Mouse (Mus musculus) CD8-positive naive resting alpha-beta T cell, adult 2 months (primary cell): ENCODE measurements around the gene Ppfia3.

Experiments used
- DNase-seq, 2 experiments: peaks; one replicate each; pipeline ENCODE4 v3.0.0; 2022; ENCODE audit warnings: low read depth in 2 of 2, low spot score in 2 of 2

The Ppfia3 gene

DNA sequence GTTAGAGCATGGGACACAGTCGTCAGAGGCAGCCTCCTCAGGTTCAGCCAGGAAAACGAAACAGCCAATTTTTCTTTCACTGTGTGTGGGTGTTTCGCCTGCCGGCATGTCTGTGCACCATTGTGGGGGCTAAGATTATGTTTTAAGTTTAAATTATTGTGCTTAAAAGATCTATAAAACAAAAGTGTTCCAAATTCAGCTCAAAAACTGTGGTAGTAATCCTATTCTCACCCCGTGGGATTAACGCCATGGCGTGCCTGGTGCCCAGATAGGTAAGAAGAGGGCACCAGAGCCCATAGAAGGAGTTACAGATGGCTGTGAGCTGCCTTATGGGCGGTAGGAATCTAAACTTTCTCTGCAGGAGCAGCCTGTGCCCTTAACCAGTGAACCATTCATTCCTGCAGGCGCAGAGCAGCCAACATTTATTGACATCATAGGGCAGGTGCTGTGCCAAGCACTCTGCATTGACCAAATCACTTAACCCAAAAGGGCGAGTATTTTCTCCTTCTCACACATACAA lies 51.6 kb downstream of the Ppfia3 start:
- no peak for DNase-seq

DNA sequence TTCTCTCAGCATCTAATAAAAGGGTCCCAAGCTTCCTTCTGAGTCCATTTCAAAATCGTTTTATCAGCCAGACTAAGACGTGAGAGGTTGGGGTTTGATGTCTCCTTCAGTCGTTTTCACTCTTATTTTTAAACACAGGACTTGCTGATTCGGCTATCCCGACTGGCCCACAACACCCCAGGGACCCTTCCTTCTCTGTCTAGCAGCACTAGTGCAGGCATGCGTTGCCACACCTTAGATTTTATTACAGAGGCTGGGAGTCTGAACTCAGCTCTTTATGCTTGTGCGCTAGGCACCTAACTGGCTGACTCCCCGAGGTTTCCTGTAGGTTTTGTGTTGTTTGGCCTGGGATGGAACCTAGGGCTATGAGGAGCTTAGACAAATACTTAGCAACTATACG lies 53.3 kb downstream of the Ppfia3 start:
- DNase-seq: no peak

DNA sequence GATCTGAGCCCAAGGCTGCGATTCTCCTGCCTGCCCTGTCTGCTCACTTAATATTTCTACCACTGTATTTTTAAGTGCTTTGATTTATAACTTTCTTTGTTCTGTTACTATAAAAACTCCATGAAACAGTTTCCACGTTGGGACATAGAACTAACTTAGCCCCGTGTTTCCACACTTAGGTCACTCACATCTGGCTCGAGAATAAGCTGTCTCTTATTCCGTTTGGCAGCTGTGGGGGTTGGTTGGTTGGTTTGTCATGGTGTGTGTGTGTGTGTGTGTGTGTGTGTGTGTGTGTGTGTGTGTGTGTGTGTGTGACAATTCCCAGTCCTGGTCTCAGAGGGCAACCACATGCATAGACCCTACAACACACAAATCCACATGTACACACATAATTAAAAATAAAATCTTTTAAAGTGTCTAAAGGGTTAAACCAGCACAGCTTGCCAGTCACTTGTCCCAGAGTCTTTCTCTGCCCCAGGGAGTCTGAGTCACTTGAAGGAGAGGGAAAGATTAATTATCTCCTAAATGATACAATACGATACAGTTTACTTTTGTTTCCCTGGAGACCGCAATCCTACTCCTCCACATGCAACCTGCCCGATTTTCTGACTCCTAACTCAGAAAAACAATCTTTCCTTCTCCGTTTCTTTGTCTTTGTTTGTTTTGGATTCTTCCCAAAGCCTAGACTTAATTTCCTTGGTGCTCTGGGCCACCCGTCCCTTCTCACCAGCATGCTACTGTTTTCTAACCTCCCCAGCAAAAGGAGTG lies 53.9 kb downstream of the Ppfia3 start:
- DNase-seq: no peak

DNA sequence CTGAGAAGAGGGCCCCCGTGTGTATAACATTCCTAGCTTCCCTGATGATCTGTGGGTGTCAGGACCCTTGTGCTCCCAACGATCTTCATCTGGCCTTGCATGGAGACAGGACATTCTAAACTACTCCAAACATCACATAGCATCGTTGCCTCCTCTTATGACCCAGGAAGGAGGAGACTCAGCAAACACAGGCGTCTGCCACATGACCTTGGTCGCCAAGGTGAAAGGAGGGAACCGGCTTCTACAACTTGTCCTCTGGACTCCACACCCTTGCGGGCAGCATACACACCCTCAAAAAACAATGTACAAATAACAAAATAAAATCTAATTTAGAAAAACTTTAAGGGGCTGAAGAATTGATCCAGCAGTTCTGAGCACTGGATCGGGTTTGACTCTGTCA lies 54.8 kb downstream of the Ppfia3 start:
- DNase-seq: no peak

DNA sequence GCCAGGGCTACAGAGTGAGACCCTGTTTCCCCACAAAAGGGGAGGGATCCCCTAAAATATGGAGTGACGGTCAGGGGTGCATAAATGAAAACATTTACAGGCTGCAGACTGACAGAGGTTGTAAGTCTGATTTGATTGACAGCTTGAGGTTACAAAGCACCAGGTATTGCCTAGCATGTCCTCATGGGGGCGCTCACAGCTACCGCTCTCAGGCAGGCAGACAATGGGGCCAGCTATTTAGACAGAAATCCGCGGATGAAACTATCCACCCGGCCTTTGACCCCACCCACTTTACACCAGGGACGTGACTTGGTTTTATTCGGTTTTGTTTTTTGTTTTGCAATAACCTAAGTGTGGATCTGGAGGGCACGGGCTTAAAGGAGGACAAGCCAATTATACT lies 57.4 kb downstream of the Ppfia3 start:
- peak; percentile 32 to 65 for DNase-seq

DNA sequence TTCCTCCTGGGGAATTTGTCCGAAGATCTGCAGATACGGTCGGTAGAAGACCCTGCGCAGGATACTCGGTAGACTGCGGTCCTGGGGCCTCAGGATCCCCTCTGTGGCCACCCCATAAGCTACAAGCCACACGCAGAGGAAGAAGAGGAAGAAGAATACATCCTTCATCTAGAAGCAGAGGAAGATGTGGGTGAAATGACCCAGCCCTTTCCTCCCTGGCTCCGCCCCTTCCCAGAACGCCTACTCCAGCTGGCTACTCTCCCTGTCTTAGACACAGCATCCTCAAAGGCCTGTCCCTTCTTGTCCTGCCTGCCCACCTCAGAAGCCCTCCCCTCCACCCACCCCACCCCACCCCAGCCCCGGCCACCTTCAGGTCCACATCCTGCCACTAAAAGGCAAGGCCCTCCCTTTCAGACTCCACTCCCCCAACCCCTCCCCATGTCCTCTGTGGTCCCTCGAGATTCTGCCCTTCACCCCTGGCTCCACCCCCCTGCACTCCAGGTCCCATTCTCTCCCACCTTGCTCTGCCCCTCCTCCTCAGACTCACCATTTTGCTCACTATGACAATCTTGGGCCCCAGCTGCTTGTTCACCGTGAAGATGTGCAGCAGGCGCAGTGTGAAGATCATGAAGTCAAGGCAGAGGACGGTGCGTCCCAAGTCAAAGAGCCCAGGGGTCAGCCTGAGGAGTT lies 58.1 kb downstream of the Ppfia3 start:
- no peak for DNase-seq

DNA sequence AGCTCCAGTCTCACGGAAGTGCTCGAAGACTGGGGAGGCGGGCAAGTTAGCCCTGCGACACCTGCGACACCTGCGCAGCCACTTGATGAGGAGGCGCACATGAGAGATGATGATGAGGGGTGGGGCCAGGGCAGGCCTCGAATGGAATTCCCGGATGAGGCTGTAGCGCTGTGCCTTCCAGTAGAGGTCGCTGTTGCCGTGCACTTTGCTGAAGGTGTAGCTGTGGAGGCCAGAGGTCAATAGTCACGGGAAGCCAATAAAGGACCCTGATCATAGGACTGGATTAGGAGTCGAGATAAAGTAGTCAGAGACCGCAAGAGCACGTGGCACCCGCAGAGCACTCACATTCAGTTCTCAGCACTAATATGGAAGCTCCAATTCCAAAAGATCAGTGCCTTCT lies 61.5 kb downstream of the Ppfia3 start:
- peak in 1 of 2 experiments; percentile 16 for DNase-seq

DNA sequence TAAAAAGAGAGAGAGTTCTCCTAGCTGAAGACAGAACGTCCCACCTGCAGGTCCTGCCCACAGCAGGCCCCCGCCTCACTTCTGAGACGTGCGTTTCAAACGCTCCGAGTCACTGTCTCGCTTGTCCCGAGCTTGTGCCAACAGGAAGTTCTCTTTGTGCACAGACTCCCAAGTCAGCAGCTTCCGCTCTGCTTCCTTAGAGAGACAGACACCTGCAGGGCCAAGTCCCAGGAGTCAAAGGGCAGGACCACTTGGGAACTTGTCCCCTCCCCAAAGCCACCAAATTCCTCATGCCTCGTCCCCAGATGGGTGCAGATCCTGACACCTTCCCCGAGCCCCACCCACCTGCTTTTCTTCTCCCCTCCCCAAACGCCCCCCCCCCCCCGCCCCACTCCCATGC lies 62.0 kb downstream of the Ppfia3 start:
- no peak for DNase-seq

DNA sequence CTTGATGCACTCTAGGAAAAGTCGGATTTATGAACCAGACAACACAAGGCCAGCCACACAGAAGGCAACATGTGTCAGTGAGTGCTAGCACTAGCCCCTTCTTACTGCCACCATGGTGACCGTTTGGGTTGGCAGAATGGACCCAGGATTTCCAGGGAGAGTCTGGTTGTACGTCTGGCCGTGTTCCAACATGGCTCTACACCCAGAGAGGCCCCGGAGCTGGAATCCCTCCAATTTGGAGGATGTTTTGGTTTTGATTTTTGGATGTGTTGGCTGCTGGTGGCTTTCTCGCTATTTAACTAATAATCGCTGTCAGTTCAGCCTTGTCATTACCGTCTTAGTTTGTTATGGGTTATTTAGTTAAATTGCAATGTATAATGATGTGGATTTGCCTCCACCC lies 64.2 kb downstream of the Ppfia3 start:
- DNase-seq: no peak

DNA sequence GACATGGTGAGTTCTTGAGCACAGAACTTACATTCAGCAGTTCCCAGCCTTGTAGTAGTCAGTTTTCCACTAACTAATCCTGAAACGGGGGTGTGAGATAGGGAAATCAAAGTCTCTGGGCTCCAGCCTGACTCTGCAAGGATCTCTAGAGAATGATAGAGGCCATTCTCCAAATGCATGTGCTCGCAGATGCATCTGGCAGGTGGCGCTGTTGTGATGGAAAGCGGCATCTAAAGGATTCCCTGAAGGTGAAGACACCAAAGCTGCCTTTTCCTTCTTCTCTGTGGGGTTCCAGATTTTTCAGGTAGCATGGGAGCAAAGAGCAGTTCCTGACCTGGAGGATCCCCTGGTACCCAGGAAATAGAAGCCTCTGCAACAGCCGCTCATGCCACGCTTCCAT lies 66.5 kb downstream of the Ppfia3 start:
- DNase-seq: peak in 1 of 2 experiments; percentile 37

DNA sequence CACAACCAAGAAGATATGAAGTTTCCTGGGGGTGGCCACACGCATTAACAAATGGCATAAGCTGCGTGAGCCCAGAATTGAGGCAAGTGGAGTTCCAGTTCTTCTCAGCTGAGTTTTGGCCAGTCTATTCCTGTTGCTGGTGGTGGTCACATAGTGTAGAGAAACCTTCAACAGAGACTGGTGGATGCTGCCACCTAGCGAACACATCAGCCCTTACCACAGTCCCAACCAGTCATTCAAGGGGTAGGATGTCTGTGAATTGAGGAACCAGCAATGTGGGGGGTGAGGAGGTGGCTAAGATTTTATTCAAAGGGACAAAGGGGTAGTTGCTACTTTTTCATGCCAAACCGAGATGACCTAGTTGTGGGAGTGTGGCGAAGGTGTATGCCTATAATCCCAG lies 67.1 kb downstream of the Ppfia3 start:
- peak in 1 of 2 experiments; percentile 32 for DNase-seq

DNA sequence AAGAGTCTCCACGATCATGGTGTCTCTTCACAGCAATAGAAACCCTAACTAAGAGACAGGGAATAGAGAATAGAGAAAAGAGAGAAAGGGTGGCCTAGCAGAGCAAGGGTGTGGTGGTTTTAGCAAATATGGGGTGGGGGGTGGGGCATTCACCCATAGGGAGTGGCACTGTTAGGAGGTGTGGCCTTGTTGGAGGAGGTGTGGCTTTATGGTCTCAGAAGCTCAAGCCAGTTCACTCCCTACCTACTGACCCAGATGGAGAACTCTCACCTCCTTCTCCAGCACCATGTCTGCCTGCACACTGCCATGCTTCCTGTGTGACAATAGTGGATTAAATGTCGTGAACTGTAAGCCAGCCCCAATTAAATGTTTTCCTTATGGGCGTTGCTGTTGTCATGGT lies 69.3 kb downstream of the Ppfia3 start:
- DNase-seq: no peak

DNA sequence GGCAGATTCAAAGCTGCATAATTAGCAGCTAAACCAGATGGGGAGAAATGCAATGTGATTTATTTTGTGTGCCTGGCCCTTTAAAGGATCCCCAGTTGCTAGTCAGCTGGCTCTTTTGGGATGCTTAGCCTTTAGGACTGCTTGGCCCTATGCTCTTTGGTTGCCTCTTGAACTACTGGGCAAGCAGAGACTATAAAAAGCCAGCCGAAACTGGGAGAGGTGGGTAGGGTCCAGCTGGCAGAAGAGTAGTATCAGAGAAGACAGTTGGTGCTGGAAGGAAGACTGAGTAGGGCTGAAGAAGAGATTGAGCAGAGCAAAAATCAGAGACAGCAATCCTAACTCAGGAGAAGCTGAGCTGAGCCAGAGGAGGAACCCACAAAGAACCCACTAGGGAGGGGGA lies 70.2 kb downstream of the Ppfia3 start:
- no peak for DNase-seq
